Mouse (Mus musculus): ENCODE data around the gene Il10.
"Not testable (repeated sequence)": the region's sequence is repeated elsewhere in the genome, so short reads cannot be mapped to it uniquely, and the experiment has no call there.

The Il10 gene

DNA sequence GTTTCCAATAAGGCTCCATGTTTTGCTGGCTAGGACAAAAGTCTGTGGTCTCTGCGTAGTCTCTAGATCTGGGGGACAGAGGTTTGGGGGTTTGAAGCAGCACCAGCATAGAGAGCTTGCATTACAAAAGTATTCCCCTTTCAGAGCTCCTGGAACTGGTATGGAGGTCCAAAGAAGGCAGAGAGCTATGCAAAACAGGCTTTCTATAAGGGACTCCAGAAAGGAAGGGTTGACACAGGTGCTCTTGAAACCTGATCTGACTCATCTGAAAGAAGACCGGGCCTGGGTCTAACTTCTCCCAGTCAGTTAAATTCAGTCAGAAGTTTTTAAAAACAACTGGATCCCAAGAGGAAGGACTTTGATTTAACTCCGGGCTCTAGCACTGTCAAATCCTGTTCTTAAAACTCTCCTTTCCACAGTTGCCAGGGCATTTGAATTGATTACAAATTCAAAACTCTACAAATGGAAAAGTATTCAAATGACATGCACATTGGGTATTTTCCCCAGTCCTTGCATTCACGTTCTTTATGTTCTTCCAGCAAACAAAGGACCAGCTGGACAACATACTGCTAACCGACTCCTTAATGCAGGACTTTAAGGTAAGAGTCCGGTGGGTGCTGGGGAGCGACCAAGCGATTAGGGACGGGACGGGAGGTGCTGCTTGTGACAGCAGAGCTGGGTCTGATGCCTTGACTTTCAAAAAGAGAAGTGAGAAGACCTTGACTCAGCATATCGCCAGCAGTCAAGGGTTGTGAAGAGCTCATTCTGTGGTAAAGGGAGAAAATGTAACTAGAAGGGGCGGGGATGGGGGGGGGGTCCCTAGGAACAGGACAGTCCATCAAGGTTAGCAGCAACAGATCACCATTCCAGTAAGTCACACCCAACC lies 1.0 kb downstream of the Il10 start:
- DNase-seq (ENCODE audit: low spot score in 2 of 2) = no peak

DNA sequence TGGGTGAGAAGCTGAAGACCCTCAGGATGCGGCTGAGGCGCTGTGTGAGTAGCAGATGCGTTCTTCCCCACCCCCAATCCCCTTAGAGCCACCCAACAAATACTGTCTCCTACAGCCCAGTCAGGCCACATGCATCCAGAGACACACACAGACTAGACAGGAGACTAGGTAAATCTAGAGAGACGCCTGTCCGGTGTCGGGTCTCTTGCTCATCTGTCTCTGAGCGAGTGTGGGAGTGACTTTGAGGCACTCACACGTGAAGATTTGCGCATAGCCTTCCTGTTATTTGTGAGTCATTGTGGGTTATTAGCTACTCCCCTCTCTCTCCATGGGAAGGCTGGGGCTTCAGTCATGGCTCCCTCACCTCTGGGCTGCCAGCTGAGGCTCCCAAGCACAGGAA lies 1.8 kb downstream of the Il10 start:
- DNase-seq (ENCODE audit: low spot score in 2 of 2) = no peak

DNA sequence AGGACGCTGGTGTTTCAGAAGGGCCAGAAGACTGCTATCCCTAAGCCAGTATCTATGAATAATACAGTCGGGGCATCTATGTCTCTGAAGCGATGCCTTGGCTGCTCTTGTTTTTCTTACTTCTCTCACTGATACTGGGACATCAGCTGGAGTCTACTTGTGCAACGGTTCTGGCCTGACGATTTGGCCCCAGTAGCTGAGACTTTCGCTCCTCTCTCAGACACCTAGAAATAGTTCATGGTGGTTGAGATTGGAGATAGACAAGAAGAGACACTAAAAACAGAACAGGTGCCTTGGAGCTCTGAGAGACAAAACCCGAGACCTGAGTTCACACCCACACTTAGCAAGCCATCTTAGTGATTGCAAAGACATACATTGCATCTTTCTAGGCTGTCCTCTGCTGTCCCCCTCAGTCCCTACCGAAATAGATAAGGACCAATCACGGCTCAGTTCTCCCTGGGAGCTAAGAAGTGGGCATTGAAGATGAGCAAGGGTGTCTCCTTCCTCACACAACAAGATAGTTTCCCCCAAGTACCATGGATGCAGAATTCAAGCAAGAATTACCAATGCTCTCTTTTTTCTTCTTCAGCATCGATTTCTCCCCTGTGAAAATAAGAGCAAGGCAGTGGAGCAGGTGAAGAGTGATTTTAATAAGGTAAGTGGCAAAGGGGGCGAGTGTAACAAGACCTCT lies 2.4 kb downstream of the Il10 start:
- no peak for DNase-seq (ENCODE audit: low spot score in 2 of 2)

- DNase-seq (ENCODE audit: low spot score in 2 of 2) = no peak
These were observed 3.1 kb downstream of the Il10 start for GRCm38 (mm10) chr1:131022591-131023249.

DNA sequence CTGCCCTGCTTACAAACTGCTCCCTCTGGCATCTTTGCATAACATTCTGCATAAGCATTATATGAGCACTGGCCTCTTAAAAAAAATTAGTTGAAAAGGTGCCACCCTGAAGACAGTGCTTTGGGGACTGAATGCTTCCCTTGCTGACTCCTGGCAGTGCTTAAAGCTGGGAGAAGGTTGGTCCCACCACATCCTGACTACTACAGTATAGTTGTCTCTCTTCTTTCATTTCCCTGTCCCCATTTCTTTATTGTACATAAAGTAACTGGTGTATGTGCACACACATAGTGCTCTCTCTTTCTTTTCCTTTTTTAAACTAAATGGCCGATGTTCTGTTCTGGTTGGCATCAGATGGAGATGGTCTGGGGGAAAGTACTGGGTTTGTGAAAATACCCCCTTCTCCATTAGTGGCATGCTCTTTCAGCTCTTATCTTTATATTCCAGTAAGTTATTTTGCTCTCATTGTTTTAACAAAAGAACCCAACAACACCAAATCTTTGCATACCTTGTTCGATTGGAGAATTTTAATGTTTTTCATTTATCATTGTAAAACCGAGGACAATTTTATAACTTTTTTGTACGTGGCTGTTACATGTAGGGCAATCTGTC lies 3.7 kb downstream of the Il10 start:
- not testable (repeated sequence) for DNase-seq (ENCODE audit: low spot score in 2 of 2)

DNA sequence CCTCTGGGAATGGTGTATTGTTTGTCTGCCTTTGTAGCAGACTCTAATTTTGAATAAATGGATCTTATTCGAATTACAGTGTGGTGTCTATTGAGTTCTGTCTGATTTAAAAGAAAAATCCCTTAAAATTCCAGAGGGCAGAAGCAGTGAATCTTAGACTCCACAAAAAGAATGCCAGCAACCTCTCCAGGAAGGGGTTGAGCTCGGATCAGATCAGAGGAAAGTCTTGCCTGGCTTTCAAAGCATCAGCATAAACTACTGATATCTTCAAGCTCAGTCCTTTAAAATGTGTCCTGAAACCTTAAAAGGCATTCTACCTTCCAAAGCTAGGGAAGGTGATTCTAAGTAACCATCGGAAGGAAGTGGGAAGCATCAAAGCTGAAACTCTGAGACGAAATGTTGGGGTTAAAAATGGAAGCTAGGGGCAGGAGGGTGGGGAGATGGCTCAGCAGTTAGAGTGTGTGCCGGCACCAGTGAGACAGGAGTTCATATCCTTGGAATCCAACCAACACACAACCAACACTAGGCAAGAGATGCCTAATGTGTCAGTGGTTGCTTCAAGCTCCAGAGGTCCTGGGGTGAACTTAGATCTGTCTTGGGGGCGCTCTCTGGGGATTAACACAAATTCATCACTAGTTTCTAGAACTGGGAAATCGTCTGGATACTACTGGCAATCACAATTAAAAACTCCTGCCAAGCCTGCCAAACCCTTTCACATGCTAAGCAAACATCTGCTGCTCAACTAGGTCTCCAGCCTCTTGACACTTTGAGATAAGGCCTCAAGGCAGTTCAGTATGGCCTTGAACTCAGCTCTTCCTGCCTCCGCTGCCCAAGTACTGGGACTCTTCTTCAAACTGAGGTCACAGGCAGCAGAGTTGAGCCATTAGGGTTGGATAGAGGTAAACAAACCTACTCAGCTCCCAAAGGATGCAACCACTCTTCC lies 5.5 kb downstream of the Il10 start:
- no peak for DNase-seq (ENCODE audit: low spot score in 2 of 2)

GRCm38 (mm10) chr1:131025843-131026190 lies 6.2 kb downstream of the Il10 start:
- DNase-seq (ENCODE audit: low spot score in 2 of 2) = no peak

DNA sequence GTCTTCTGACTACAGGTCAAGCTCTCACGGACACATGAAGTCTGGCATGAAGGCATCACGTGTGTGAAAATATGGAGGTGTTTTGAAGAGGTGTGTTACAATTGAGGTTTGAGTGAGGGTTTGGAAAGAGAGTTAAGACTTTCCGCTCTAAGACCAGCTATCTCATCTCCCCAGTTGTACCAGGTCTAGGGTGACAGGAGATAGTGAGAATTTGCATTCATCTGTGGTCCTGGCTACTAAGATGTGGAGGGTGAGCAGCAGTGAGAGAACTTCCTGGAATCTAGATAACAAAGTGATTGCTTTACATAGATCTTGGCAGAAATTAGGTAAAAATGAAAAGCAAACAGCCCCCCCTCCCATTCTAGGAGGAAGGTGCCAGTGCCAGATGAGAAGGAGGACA lies 9.6 kb downstream of the Il10 start:
- no peak for DNase-seq (ENCODE audit: low spot score in 2 of 2)

DNA sequence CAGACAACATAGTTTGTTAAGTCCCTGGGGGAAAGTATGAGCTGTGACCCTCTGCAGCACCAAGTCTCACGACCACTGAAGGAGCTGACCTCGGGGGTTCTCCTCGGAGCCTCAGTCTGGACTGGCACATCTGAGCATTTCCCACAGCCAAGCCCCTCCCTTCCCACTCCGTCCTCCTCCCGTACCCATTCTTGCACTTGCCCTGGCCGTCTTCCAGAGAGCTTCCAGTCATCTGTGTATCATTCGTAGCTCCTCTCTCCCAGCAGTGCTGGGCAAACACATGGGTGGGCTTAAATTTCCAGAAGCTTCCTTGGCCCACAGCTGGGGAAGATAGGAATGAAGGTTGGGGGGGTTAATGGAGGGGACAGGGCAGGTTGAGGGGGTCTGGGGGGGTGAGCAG lies 10.6 kb downstream of the Il10 start:
- DNase-seq (ENCODE audit: low spot score in 2 of 2) = no peak

- no peak for DNase-seq (ENCODE audit: low spot score in 2 of 2)
These were observed 11.6 kb downstream of the Il10 start for GRCm38 (mm10) chr1:131031267-131031666.

- no peak for DNase-seq (ENCODE audit: low spot score in 2 of 2)
These were observed 18.4 kb downstream of the Il10 start for GRCm38 (mm10) chr1:131038001-131038400.

DNA sequence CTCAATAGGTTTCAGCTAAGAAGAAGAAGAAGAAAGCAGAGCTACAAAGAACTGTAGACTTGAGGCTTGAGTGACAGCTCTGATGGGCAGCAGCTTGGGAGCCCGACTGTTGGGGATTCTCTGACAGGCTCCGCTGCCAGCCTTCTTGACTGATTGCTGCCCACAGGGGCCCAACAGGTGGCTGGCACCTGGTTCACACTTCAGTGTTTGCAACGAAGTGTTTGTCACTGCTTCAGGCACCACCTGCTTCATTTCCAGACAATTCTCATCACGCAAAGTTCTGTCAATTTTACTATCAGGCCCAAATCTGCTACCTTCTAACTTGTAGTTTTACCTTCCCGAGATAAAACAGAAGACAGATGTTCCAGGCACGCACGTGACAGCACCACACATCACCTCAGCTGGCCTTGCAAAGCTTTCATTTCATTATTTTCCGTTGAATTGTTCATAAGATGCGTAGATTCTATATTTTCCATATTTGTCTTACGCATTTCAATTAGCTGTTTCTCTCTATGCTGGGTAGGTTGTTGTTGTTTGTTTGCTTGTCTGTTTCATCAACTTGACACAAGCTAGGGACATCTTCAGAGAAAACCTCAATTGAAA lies 18.9 kb downstream of the Il10 start:
- DNase-seq (ENCODE audit: low spot score in 2 of 2) = no peak

DNA sequence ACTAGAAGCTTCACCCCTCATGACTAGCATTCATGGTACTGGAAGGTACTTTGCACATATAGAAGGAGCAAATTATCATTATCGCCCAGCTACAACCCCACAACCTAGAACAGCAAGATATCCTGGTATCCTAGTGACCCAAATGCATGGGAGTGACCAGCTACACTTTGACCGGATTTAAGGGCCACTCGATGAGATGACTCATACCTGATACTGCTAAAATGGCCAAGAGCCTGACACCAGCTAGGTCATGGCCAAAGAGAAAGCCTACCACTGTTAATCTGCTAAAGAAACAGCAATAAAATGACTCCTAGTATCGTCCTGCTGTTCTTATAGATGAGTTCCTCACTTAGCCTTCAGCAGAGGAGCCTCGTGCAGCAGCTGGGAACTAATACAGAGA lies 19.8 kb downstream of the Il10 start:
- DNase-seq (ENCODE audit: low spot score in 2 of 2) = no peak

DNA sequence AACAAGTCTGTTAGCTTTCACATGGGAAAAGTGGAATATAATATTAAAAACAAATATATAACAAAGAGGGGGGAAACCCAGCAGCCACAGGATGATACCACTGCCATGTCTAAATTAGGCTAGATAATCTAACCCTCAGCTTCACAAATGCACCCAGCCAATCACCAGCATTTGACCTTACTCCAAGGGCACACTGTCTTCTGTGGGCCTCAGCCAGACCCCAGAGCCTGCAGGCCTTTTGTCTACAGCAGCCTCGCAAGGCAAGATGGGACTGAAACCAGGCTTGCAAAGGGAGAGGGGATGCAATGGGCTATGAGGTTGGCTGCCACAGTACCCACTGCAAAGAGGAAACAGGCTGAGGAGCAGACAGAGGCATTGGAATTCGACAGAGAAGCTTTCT lies 22.6 kb downstream of the Il10 start:
- DNase-seq (ENCODE audit: low spot score in 2 of 2) = no peak

- DNase-seq (ENCODE audit: low spot score in 2 of 2) = no peak
These were observed 23.1 kb downstream of the Il10 start for GRCm38 (mm10) chr1:131042721-131043120.

- no peak for DNase-seq (ENCODE audit: low spot score in 2 of 2)
These were observed 24.0 kb downstream of the Il10 start for GRCm38 (mm10) chr1:131043636-131044035.

- DNase-seq (ENCODE audit: low spot score in 2 of 2) = no peak
These were observed 26.2 kb downstream of the Il10 start for GRCm38 (mm10) chr1:131045723-131046355.

GRCm38 (mm10) chr1:131046607-131047006 lies 27.0 kb downstream of the Il10 start:
- DNase-seq (ENCODE audit: low spot score in 2 of 2) = no peak

DNA sequence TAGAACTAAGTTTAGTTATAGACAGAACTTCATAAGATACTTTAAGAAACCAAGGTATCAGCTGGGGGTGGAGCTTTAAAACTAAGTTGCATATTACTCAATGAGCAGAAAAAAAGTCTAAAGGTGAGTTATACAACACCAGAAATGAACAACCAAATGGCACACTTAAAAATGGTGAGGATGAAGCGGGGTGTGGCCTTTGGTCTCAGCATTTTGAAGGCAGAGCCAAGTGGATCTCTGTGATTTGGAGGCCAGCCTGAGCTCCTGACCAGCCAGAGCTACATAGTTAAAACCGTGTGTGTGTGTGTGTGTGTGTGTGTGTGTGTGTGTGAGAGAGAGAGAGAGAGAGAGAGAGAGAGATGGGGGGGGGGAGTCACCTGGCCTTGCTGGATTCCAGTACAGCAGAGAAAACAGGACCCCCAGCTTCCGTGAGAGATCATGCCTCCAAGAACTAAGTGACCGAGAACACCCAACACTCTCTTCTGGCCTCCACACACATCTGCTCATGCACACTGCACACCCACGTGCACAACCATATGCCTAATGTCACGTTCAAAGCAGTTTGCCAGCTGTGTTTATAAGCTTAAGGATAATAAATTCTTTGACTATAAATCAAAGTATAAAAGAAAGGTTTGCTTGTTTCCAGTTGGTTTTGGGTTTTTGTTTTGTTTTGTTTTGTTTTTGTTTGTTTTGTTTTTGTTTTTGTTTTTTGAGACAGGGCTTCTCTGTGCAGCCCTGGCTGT lies 28.6 kb downstream of the Il10 start:
- DNase-seq (ENCODE audit: low spot score in 2 of 2) = no peak

DNA sequence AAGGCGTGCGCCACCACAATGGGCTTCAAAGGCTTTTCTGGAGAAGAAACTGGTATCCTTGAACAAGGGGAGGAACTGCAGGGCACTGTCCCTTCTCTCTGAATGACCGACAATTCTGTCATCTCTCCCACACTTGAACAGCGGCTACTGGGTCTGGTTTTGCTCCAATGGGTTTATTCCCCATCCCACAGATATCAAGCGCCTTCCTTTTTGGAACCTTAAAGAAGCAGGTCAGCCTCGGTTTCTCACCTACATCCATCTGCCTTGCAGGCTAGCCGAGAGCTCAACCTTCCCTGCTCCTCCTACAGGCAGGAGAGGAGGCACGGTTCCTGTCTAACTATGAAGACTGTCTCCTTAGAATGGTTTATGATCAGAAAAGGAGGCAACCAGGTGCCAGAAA lies 29.3 kb downstream of the Il10 start:
- DNase-seq (ENCODE audit: low spot score in 2 of 2) = no peak

Measured in right cerebral cortex, postnatal 36 days (tissue).